Mouse (Mus musculus) heart, adult 11 months (tissue): ENCODE data around the gene Sp100.
"Not testable (repeated sequence)": the region's sequence is repeated elsewhere in the genome, so short reads cannot be mapped to it uniquely, and the experiment has no call there.

Experiments
- DNase-seq: peaks from one replicate; pipeline ENCODE4 v3.0.0; 2022

Sp100 gene

GRCm38 (mm10) chr1:85649881-85650280 is at the start of gene Sp100:
Gene Sp100, plus strand, starts transcription at chr1:85649988.
- peak; percentile 97 for DNase-seq

DNA sequence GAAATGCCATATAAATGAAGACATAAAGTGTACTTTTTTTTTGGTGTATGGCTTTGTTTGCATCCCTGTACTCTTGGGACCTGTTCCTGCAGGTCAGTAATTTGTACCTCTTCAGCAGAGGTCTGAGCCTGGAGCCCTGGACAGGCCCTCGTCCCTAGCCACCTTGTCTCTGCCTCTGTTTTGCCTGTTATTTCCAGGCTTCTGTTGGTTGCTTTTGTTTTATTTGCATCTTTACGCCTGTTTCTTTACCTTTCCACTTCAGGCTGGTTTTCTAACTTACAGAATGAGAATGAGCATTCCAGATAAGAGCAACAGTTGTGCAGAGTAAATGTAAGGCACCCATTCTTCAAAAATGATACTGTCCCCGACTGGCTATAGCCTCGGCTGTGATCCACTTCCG is 49.7 kb upstream of the Sp100 start, which contains the start of gene Sp140:
TSS of gene Sp140 (plus strand) at position 301 of the 400 bp plus-strand sequence.
- peak; percentile 77 for DNase-seq

DNA sequence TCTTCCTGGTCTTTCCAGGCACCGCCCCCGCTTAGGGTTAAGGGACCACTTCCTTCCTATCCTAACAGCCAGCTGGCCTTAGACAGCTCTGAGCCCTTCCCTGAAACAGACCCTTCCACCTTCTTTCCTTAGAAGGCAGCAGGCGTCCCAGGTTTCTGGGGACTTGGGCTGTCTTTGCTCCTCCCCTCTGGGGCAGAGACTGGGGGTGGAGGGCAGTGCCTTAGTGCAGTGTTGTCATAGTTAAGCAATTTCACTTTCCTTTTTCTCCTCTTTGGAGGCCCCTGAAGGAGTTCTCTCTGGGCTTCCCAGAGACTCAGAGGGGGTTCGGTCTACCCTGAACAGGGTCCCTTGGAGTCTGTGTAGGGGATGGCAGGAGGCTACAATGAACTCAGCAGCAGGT is 49.0 kb upstream of the Sp100 start:
- DNase-seq, result peak; percentile 98

GRCm38 (mm10) chr1:85604341-85604740 is 45.4 kb upstream of the Sp100 start:
- peak; percentile 93 for DNase-seq

- peak; percentile 85 for DNase-seq
Observed at GRCm38 (mm10) chr1:85608361-85608760, 41.4 kb upstream of the Sp100 start.

DNA sequence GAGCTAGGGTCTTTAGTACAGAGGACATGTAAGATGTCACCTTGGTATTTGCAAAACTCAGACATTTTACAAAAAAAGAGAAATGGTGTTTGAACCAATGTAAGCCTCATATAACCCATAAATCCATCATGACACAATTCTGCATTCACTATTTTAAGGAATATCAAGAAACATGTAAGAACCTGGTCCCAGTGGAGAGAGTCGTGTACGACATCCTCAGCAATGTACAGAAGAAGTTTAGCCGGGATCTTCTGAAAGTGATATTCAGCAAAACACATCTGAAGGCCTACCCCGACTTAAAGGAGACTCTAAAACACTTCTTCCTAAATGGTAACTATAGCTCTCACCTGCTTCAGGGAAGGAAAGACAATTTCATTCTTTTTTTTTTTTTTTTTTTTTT is 39.2 kb upstream of the Sp100 start:
- peak; percentile 94 for DNase-seq

DNA sequence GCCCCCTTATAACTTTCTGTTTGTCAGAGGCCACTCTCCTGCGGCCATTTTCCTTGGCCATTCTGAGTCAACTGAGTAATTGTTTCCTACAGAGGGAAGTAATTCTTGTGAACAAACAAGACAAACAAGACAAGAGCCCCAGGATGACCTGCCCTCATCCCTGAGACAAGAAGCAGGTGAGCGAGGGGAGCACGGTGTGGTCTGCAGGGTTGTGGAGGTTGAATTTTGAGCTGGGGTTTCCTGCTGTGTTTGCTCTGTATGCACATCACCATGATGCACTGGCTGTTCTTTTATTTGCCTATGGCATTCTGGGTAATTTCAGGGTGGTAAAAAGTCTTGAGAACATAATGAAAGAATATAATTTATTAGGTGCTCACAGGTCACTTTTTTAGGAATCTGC is 34.7 kb upstream of the Sp100 start:
- DNase-seq, result peak; percentile 90

DNA sequence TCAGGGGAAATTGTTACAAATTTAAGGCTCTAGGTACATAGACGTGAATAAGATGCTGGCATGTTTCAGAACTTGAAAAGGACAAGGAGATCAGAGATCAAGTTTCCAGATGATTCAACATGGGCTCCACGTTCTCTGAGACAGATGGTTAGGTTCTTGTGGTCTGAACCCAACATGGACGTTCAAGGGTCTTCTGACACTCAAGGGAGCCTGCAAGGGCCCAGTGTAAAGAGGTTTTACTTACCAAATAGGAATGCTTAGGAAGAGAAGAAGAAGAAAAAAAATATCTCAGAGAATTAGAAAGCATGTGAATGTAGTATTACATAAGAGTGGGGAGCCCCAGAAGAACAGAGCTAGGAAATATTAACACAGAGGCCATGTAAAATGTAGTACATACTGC is 34.0 kb upstream of the Sp100 start:
- peak; percentile 82 for DNase-seq

GRCm38 (mm10) chr1:85617161-85617560 is 32.6 kb upstream of the Sp100 start:
- DNase-seq, result peak; percentile 93

- DNase-seq, result peak; percentile 71
Observed at GRCm38 (mm10) chr1:85618689-85619088, 31.1 kb upstream of the Sp100 start.

DNA sequence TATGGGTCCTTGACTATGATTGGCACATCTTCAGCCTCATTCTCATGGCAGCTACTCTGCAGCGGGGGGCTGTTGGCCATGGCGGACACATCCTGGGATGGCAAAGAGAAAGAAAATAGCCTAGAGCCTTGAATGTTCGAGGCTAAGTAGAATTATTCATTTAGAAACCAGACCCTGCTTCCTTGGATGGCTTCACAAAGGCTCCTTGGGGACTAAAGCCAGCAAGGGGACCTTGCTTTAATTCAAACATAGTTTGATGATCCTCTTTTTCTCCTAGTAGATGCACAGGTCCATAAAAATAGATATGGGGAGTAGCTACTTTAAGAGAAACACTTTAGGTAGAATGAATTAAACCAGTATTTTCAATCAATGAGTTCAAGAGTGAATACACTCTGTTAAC is 12.9 kb upstream of the Sp100 start:
- not testable (repeated sequence) for DNase-seq

- peak; percentile 92 for DNase-seq
Observed at GRCm38 (mm10) chr1:85638144-85638543, 11.6 kb upstream of the Sp100 start.

DNA sequence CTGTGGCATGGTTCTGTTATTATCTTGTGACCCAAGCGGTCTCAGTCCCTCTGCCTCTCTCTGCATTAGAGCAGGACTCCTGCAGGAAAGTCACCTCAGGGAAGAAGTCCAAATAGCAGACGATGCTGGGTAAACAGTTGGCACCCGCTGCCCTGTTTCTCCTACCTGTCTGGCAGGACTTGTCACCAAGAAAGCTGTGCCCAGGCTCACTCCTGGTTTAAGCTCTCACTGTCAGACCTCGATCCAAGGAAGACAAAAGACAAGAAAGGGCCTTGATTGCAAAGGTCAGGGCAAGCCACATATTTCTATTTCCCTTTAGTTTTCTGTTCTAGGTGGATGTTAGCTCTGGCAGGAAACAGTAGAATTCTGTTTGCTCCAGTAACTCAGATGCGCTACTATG is 736 bp downstream of the Sp100 start:
- DNase-seq, result peak; percentile 80

- peak; percentile 93 for DNase-seq
Observed at GRCm38 (mm10) chr1:85651770-85652275, 2.0 kb downstream of the Sp100 start.

- peak; percentile 92 for DNase-seq
Observed at GRCm38 (mm10) chr1:85657211-85657610, 7.4 kb downstream of the Sp100 start.

DNA sequence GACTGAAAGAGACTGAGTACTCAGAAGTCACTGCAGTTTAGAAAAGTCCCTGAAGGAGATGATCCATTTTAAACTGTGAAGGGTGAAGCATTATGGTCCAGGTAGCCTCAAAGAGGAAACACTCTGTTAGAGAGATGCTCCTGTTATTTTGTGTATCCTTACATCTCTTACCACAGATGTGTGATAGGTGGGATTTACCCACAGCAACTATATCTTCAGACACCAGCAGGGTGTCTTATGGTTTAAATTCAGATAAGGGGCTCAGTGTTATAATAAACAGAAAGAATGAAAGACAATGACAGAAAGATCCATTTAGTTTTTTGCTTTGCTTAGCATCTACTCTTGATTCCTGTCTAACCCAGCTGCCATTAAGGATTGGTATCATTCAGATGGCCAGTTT is 14.5 kb downstream of the Sp100 start:
- no peak for DNase-seq

GRCm38 (mm10) chr1:85680226-85680625 is 30.4 kb downstream of the Sp100 start:
- peak; percentile 89 for DNase-seq

GRCm38 (mm10) chr1:85686666-85687065 is 36.9 kb downstream of the Sp100 start:
- peak; percentile 80 for DNase-seq

GRCm38 (mm10) chr1:85687346-85687745 is 37.6 kb downstream of the Sp100 start:
- DNase-seq, result peak; percentile 85

GRCm38 (mm10) chr1:85690544-85690943 is 40.8 kb downstream of the Sp100 start:
- peak; percentile 67 for DNase-seq

GRCm38 (mm10) chr1:85692281-85692680 is 42.5 kb downstream of the Sp100 start:
- DNase-seq, result peak; percentile 80

- DNase-seq, result peak; percentile 84
Observed at GRCm38 (mm10) chr1:85693280-85693679, 43.5 kb downstream of the Sp100 start.

DNA sequence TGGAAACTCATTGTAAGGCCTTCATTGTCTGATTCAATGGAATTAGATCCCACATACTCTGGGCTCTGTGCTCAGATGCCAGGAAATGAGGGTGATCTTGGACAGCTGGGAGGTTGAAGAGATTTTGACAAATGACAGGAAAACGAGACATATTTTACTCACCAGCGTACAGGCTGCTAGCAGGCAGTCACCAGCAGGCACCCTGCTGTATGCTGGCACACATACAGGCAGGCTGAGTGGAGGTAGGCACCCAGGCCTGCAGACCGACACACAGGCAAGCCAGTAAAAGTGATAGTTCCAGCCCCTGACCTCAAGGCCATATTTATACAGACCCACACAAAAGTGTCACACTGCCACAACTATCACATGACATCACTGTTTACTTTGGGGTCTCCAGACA is 45.9 kb downstream of the Sp100 start:
- peak; percentile 70 for DNase-seq

DNA sequence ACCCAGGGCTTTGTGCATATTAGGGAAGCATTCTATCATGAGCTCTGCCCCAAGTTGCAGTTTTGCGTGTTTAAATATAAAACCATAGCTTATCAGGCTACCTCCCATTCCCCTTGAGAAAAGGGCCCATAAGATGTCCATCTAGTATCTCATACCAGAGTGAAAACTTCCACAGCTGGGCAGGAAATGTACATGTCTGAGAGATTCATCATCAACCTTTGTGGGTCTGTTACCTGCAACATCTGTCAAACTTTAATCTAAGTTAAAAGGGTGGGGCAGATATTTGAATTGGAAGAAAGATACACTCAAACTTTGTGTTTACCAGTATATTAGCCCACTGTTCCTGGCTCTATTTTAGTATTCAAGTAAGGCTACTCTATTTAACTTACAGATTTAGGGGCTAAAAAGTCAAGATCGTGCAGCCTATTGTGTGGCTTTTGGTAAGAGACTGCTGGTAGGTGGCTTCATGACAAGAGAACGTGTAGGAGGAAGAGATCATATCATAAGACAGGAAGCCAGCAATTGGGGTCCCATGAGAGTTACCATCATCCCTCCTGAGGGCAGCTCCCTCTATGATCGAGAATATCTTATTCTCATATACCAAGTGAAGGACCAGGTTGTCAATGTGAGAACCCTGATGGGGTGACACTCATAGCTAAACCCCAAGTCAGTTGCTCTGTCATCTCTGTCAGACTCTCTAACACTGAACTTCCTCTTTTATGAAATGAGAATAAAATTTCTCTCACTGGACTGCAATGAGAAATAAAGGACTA is 48.1 kb downstream of the Sp100 start:
- peak; percentile 70 for DNase-seq

DNA sequence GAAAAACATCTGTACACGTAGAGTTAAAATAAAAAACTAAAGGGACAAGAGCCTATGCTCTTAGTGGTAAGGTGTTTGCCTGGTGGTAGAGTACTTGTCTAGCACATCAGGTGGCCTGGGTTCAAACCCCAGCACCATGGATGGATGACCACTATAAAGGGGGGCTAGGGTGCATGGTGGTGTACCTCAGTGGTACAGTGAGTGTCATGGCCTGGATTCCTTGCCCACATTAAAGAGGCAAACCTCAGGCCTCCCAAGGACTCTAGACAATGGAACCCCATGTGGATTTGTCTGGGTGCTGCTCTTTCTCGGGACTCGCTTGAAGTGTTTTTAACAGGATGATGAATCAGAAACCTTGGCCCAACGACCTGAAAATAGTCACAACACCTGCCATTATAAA is 52.7 kb downstream of the Sp100 start:
- peak; percentile 77 for DNase-seq
